Mouse (Mus musculus) mammary gland, adult 2 months (tissue): ENCODE measurements around the gene Zfp804b. TPM values are rescaled to one million over a fixed set of nuclear protein-coding genes. Genes with fewer than 3 reads are reported as not detected.

Experiments
- polyA plus RNA-seq: library from polyadenylated mRNA; depleted of rRNA; stranded (reverse); fragments of >200 nt; gene quantifications from 2 replicates; pipeline ENCODE4 v1.2.3, GENCODE M21; 2012; ENCODE audit warnings: low replicate concordance; rRNA removed

Gene Zfp804b
- polyA plus RNA-seq = 0.02 TPM in 1 of 2 replicates, not detected in the other

GRCm38 (mm10) chr5:7344145-7345010 lies at the start of gene Zfp804b:
Zfp804b (minus strand) TSS chr5:7344756.

GRCm38 (mm10) chr5:7303819-7304218 lies 40.7 kb downstream of the Zfp804b start, which contains the start of gene Tex47:
Tex47 (plus strand) TSS chr5:7304119.

Other genes with a start within 250 kb of the Zfp804b start
- gene Tex47, start 40.6 kb downstream of the Zfp804b start, polyA plus RNA-seq = not detected in 2 replicates